Mouse (Mus musculus) monocyte, adult 5-6 weeks (primary cell): Measurements from ENCODE around the gene Mastl. TPM values are rescaled to one million over a fixed set of nuclear protein-coding genes. Genes with fewer than 3 reads are reported as not detected.

ENCODE experiments used
- ATAC-seq: fragments of 153-309, 156-312 bp; replicated peaks from 2 replicates; pipeline ENCODE4 v1.8.0; 2017; ENCODE audit warnings: mild to moderate bottlenecking; ENCODE audit not compliant: low TSS enrichment, insufficient number of reproducible peaks, severe bottlenecking, poor library complexity, low FRiP score
- total RNA-seq: library from RNA; stranded (forward); fragments of 200-1000, 200-491, 200-594 nt; gene quantifications from 3 replicates; pipeline ENCODE4 v1.2.3, GENCODE M21; 2017

The Mastl gene
- total RNA-seq, 1 experiment from 2014 or later: 0.57 TPM

GRCm38 (mm10) chr2:23068370-23068737, 87.5 kb downstream of the Mastl start:
- ATAC-seq: peak; percentile 15

- ATAC-seq: peak; percentile 91
These were observed 88.1 kb downstream of the Mastl start, which contains the start of gene Acbd5 for GRCm38 (mm10) chr2:23067552-23068369. Acbd5 (plus strand) TSS chr2:23068167.

Other genes with a start within 250 kb of the Mastl start
- 253 to 335 TPM (median 321 TPM) in 3 replicates for gene Abi1, start 115.8 kb downstream of the Mastl start, total RNA-seq
- gene Acbd5, start 87.9 kb downstream of the Mastl start, total RNA-seq: 72.4 to 106 TPM (median 81.4 TPM) in 3 replicates
- 127 to 152 TPM (median 136 TPM) in 3 replicates for gene Yme1l1, start 345 bp upstream of the Mastl start, total RNA-seq
- gene 4931423N10Rik, start 51.5 kb upstream of the Mastl start, total RNA-seq: 1.3 TPM in 1 of 3 replicates, not detected in the others
- not detected in 3 replicates for gene Nxph2, start 165.2 kb upstream of the Mastl start, total RNA-seq